Mouse (Mus musculus): ENCODE measurements around the gene Sh2b3. TPM values are rescaled to one million over a fixed set of nuclear protein-coding genes. Genes with fewer than 3 reads are reported as not detected.
"Not testable (repeated sequence)": the region's sequence is repeated elsewhere in the genome, so short reads cannot be mapped to it uniquely, and the experiment has no call there.

The Sh2b3 gene
- total and polyA plus RNA-seq, 2 experiments from 2014 or later = 11.4 to 58.5 TPM

DNA sequence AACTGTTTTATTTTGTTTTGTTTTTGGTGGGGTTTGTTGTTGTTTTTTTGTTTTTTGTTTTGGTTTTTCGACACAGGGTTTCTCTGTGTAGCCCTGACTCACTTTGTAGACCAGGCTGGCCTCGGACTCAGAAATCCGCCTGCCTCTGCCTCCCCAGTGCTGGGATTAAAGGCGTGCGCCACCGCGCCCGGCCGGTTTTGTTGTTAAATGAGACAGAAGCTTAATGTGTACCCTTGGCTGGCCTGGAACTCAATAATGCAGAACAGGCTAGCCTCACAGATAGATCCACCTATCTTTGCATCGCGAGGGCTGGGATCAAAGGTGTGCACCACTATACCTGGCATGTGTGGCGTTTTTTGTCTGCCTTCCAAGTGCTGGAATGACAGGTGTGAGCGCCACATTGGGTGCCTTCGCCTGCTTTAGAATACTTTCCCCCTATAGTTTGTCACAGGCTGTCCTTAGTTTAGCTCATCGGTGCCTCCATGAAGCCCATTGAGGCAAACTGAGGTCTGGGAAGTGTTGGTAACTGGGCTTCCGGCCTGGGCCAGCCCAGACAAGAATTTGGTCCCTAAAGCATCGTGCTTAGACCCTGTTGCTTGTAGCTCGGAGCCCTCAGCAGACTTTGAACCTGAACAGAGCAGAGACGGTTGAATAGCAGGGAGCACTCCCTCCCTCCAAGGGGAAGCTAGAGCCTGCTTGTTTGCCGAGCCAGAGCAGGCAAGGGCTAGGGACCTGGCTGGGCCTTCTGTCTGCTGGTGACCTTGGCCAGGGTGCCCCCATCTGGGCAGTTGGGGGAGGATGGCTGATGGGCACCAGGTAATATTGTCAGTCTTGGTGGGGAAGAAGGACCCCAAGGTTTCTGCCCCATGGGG lies 12.3 kb upstream of the Sh2b3 start:
- Histone ChIP-seq H3K4me1 (ENCODE audit: control insufficient read depth, insufficient read depth) (peaks cover 37% of the 10 kb centered on the region), H3K9me3 (replicated peaks; ENCODE audit: control insufficient read depth, low read length) (no peaks in the 10 kb centered on the region), H3K27me3 (ENCODE audit: control insufficient read depth, insufficient read depth, low read length) (no peaks in the 10 kb centered on the region), H3K9ac (replicated peaks; ENCODE audit: low read depth, low read length) (peak overlapping the region; percentile 91), H3K36me3 (replicated peaks; ENCODE audit: control insufficient read depth, insufficient read depth, low read length) (peaks cover 23% of the 10 kb centered on the region), H3K27ac (ENCODE audit: low read depth) (peak overlapping the region; percentile 1; the same call in 1 of the 2 replicates), H3K4me3 (ENCODE audit: low read depth, low read length) (peak overlapping the region; percentile 94), H3K4me2 (ENCODE audit: low read depth, low read length) (peak overlapping the region; percentile 91)
- DNase-seq (ENCODE audit: low spot score) = no peak
- no peak for ATAC-seq (ENCODE audit: insufficient read depth, low read depth)
- WGBS = 36% methylated on average over 20 of the region's 20 CpGs
- TF ChIP-seq CTCF (IDR thresholded peaks at IDR 0.05; ENCODE audit: low read depth) (no peak), EP300 (IDR thresholded peaks at IDR 0.05; ENCODE audit: low read depth) (no peak)

DNA sequence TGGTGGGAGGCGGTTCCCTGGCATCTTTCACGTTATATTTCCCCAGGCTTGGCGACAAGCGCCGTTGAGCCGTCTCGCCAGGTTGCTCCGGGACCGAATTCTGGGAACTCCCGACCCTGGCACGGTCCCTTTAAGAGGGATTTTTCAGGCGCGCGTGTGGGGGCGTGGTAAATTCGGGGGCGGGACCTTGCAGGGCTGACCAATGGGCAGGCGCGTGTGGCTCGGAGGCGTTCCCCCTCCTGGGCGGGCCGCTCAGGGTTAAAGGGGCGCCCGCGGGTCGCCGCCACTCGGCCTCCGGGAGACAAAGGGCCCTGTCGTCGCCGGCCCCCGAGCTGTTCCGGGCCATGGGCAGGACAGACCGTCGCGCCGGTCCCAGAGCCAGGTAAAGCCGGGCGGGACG lies 11.3 kb upstream of the Sh2b3 start, which contains the start of gene Pheta1:
Pheta1 (plus strand) TSS at position 242 of the 400 bp plus-strand sequence.
- peak within 1 kb of the TSS; percentile 94 for H3K4me3 ChIP-seq (ENCODE audit: low read depth, low read length)
- H3K4me1 ChIP-seq (ENCODE audit: control insufficient read depth, insufficient read depth) = peaks cover 35% of the 10 kb centered on the region
- peak within 1 kb of the TSS; percentile 91 for H3K4me2 ChIP-seq (ENCODE audit: low read depth, low read length)
- peak within 1 kb of the TSS; percentile 90 for H3K27ac ChIP-seq (ENCODE audit: low read depth)
- WGBS = under 1% methylated on average over 30 of the region's 42 CpGs
- TF ChIP-seq CTCF (IDR thresholded peaks at IDR 0.05; ENCODE audit: low read depth) (no peak), EP300 (IDR thresholded peaks at IDR 0.05; ENCODE audit: low read depth) (no peak)
- peak; percentile 86 for DNase-seq (ENCODE audit: low spot score)
- H3K9me3 ChIP-seq (replicated peaks; ENCODE audit: control insufficient read depth, low read length) = no peaks in the 10 kb centered on the region
- peak within 1 kb of the TSS; percentile 91 for H3K9ac ChIP-seq (replicated peaks; ENCODE audit: low read depth, low read length)
- H3K27me3 ChIP-seq (ENCODE audit: control insufficient read depth, insufficient read depth, low read length) = peaks cover 8% of the 10 kb centered on the region; the same call in 1 of the 2 replicates
- H3K36me3 ChIP-seq (replicated peaks; ENCODE audit: control insufficient read depth, insufficient read depth, low read length) = peaks cover 20% of the 10 kb centered on the region
- peak; percentile 91 for ATAC-seq (ENCODE audit: insufficient read depth, low read depth)

- H3K4me3 ChIP-seq (ENCODE audit: low read depth, low read length) = peak overlapping the region; percentile 94
- peaks cover 13% of the 10 kb centered on the region for H3K36me3 ChIP-seq (replicated peaks; ENCODE audit: control insufficient read depth, insufficient read depth, low read length)
- H3K9me3 ChIP-seq (replicated peaks; ENCODE audit: control insufficient read depth, low read length) = no peaks in the 10 kb centered on the region
- TF ChIP-seq EP300 (IDR thresholded peaks at IDR 0.05; ENCODE audit: low read depth) (no peak), CTCF (IDR thresholded peaks at IDR 0.05; ENCODE audit: low read depth) (peak; percentile 33)
- H3K4me2 ChIP-seq (ENCODE audit: low read depth, low read length) = peak overlapping the region; percentile 91
- under 1% methylated on average over 17 of the region's 17 CpGs for WGBS
- DNase-seq (ENCODE audit: low spot score) (peak; percentile 75), ATAC-seq (ENCODE audit: insufficient read depth, low read depth) (peak; percentile 42)
- H3K9ac ChIP-seq (replicated peaks; ENCODE audit: low read depth, low read length) = peak overlapping the region; percentile 91
- peaks cover 28% of the 10 kb centered on the region for H3K4me1 ChIP-seq (ENCODE audit: control insufficient read depth, insufficient read depth)
- H3K27me3 ChIP-seq (ENCODE audit: control insufficient read depth, insufficient read depth, low read length) = peaks cover 15% of the 10 kb centered on the region; the same call in 1 of the 2 replicates
- H3K27ac ChIP-seq (ENCODE audit: low read depth) = peak overlapping the region; percentile 90
These were observed 10.6 kb upstream of the Sh2b3 start for GRCm38 (mm10) chr5:121848035-121848519.

- ATAC-seq (ENCODE audit: insufficient read depth, low read depth); H3K9ac ChIP-seq (replicated peaks; ENCODE audit: low read depth, low read length); H3K4me3 ChIP-seq (ENCODE audit: low read depth, low read length); DNase-seq (ENCODE audit: low spot score); H3K36me3 ChIP-seq (replicated peaks; ENCODE audit: control insufficient read depth, insufficient read depth, low read length); H3K27ac ChIP-seq (ENCODE audit: low read depth); H3K4me2 ChIP-seq (ENCODE audit: low read depth, low read length); H3K9me3 ChIP-seq (replicated peaks; ENCODE audit: control insufficient read depth, low read length): not testable (repeated sequence)
- peaks cover 31% of the 10 kb centered on the region for H3K4me1 ChIP-seq (ENCODE audit: control insufficient read depth, insufficient read depth)
- peaks cover 16% of the 10 kb centered on the region; the same call in 1 of the 2 replicates for H3K27me3 ChIP-seq (ENCODE audit: control insufficient read depth, insufficient read depth, low read length)
- WGBS = 78% methylated on average over 3 of the region's 3 CpGs
These were observed 9.8 kb upstream of the Sh2b3 start for GRCm38 (mm10) chr5:121847269-121847668.

DNA sequence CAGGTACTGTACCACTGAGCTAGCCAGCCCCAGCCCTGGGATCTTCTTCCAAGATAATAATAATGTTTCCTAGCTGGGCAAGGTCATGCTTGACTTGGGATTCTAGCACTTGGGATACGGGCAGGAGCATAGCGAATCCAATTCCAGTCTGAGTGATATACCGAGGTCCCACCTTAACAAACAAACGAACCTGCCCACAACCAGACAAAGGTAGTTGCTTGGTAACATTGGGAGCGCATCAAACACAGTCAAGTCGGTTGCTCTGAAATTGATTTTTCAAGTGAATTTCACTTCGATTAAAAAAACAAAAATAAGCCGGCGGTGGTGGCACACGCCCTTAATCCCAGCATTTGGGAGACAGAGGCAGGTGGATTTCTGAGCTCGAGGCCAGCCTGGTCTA lies 8.9 kb upstream of the Sh2b3 start:
- WGBS = 76% methylated on average over 11 of the region's 11 CpGs

More for the DNA sequence above, 8.9 kb upstream of the Sh2b3 start:
- Histone ChIP-seq H3K36me3 (replicated peaks; ENCODE audit: control insufficient read depth, insufficient read depth, low read length) (no peaks in the 10 kb centered on the region), H3K4me3 (ENCODE audit: low read depth, low read length) (no peak overlapping the region), H3K4me2 (ENCODE audit: low read depth, low read length) (no peak overlapping the region), H3K4me1 (ENCODE audit: control insufficient read depth, insufficient read depth) (peaks cover 27% of the 10 kb centered on the region), H3K9ac (replicated peaks; ENCODE audit: low read depth, low read length) (no peak overlapping the region), H3K27ac (ENCODE audit: low read depth) (no peak overlapping the region), H3K9me3 (replicated peaks; ENCODE audit: control insufficient read depth, low read length) (no peaks in the 10 kb centered on the region), H3K27me3 (ENCODE audit: control insufficient read depth, insufficient read depth, low read length) (peaks cover 16% of the 10 kb centered on the region; the same call in 1 of the 2 replicates)
- DNase-seq (ENCODE audit: low spot score) (no peak), ATAC-seq (ENCODE audit: insufficient read depth, low read depth) (no peak)
- TF ChIP-seq EP300 (IDR thresholded peaks at IDR 0.05; ENCODE audit: low read depth) (no peak), CTCF (IDR thresholded peaks at IDR 0.05; ENCODE audit: low read depth) (no peak)
